Comparison of ENCODE assay signal across 10 mouse cellular contexts in genomic region chr7:45921950-45922600, GRCm38 (mm10). TPM values are rescaled to one million over a fixed set of nuclear protein-coding genes. Genes with fewer than 3 reads are reported as not detected.
DNase-seq lines count a peak whose midpoint lies in the region; ATAC-seq and TF ChIP-seq lines count a peak whose summit lies in the region.
"Had no signal": no experiment of that assay in that cellular context is flagged by ENCODE, and none has a peak within 500 bp of the region (broad histone marks: within the 10 kb centered on the region; RNA-seq: fewer than 3 reads in every experiment).

No protein-coding gene starts in this region.

- no peaks in the 10 kb centered on the region; the same call in 1 of the 2 replicates for H3K36me3 ChIP-seq in kidney, embryonic 14.5 days (ENCODE audit: control insufficient read depth, insufficient read depth, low read length)
- no peaks in the 10 kb centered on the region for H3K36me3 ChIP-seq in ES-E14 (ENCODE audit: control insufficient read depth, insufficient read depth, low read length, poor library complexity, severe bottlenecking)
- H3K36me3 ChIP-seq in midbrain, embryonic 12.5 days = no peaks in the 10 kb centered on the region

- H3K9ac ChIP-seq in kidney, embryonic 14.5 days (ENCODE audit: low read depth, low read length) = no peak overlapping the region
- peak overlapping the region; percentile 53; the same call in 1 of the 2 replicates for H3K9ac ChIP-seq in ES-E14 (ENCODE audit: insufficient read depth, low read depth, low read length, poor library complexity, severe bottlenecking)
- H3K9ac ChIP-seq in midbrain, embryonic 12.5 days (replicated peaks) = no peak overlapping the region

- WGBS in kidney, embryonic 14.5 days = 81% methylated on average over 12 of the region's 12 CpGs
- 89% methylated on average over 12 of the region's 12 CpGs for WGBS in midbrain, embryonic 12.5 days

- H3K27ac ChIP-seq in kidney, embryonic 14.5 days (ENCODE audit: low read depth, low read length) = peak overlapping the region; percentile 90
- H3K27ac ChIP-seq in ES-E14 (ENCODE audit: insufficient read depth, low read depth, low read length, poor library complexity, severe bottlenecking) = no peak overlapping the region
- H3K27ac ChIP-seq in midbrain, embryonic 12.5 days (replicated peaks) = peak overlapping the region; percentile 73; the same call in 1 of the 2 replicates

- no peaks in the 10 kb centered on the region for H3K27me3 ChIP-seq in kidney, embryonic 14.5 days (ENCODE audit: control insufficient read depth, insufficient read depth, low read length)
- peaks cover 13% of the 10 kb centered on the region for H3K27me3 ChIP-seq in midbrain, embryonic 12.5 days
- H3K27me3 ChIP-seq: Patski had no signal

- peaks cover 52% of the 10 kb centered on the region for H3K4me1 ChIP-seq in kidney, embryonic 14.5 days (ENCODE audit: control insufficient read depth, insufficient read depth, low read length)
- peaks cover 8 to 28% of the 10 kb centered on the region in 2 experiments; a peak in 3 of 4 replicates for H3K4me1 ChIP-seq in ES-E14 (ENCODE audit: control insufficient read depth in 2 of 2, insufficient read depth in 2 of 2, low read length in 2 of 2, poor library complexity in 1 of 2)
- H3K4me1 ChIP-seq in midbrain, embryonic 12.5 days = peaks cover 14% of the 10 kb centered on the region

- no peak for DNase-seq in kidney, postnatal 25 days
- DNase-seq in ES-E14 (ENCODE audit: low read depth, low spot score) = no peak
- DNase-seq in heart, postnatal 10 days = peak; percentile 15 to 25
- no peak for DNase-seq in embryo, embryonic 10 days (ENCODE audit: low spot score)
- DNase-seq in ovary, postnatal 10 days (ENCODE audit: low spot score) = no peak
- DNase-seq in cerebellum, adult 8-10 months = no peak

- no peak overlapping the region for H3K4me3 ChIP-seq in kidney, embryonic 14.5 days (ENCODE audit: low read length)
- H3K4me3 ChIP-seq in ES-E14 (ENCODE audit: insufficient read depth in 1 of 2, low read depth in 1 of 2, low read length in 2 of 2, poor library complexity in 1 of 2, severe bottlenecking in 1 of 2) = no peak overlapping the region
- no peak overlapping the region for H3K4me3 ChIP-seq in midbrain, embryonic 12.5 days

- H3K4me2 ChIP-seq in kidney, embryonic 14.5 days (replicated peaks; ENCODE audit: low read depth, low read length) = peak overlapping the region; percentile 68
- peak overlapping the region; percentile 63; the same call in 1 of the 2 replicates for H3K4me2 ChIP-seq in midbrain, embryonic 12.5 days (replicated peaks)

- in situ Hi-C loops in ES-E14 (cut with MboI; ENCODE audit: low sequenced_read_pairs in 2 of 2, unreplicated experiment in 2 of 2) = loop anchor here in 1 of 2 experiments (10.0 kb wide), 1 partner anchor 177 kb away; no protein-coding TSS in a partner anchor

- ATAC-seq in kidney, embryonic 14.5 days (ENCODE audit: low FRiP score, low TSS enrichment) = no peak
- ATAC-seq in midbrain, embryonic 12.5 days (ENCODE audit: low FRiP score, low read depth) = no peak
- ATAC-seq: Patski had no signal

- H3K9me3 ChIP-seq in kidney, embryonic 14.5 days (ENCODE audit: control insufficient read depth, low read length) = 0 out of 2 replicates have a peak, but pooled peaks cover 4% of the 10 kb centered on the region
- H3K9me3 ChIP-seq in ES-E14 (ENCODE audit: control insufficient read depth, insufficient read depth, low read depth, low read length) = no peaks in the 10 kb centered on the region
- no peaks in the 10 kb centered on the region for H3K9me3 ChIP-seq in midbrain, embryonic 12.5 days

- intact Hi-C loops in heart, postnatal 10 days (cut with DNase I) = loop anchor here (5.0 kb wide), 2 partner anchors 205 to 1620 kb away; partner anchors contain the start of genes Rpl18 and Sphk2

TF ChIP-seq in ES-E14, 5 proteins besides CTCF, POLR2A, EP300 and RAD21:
- no peak for TF ChIP-seq ZC3H11A (IDR thresholded peaks at IDR 0.05; ENCODE audit: borderline replicate concordance, low read depth, low read length)
- no peak for TF ChIP-seq ZNF384 (IDR thresholded peaks at IDR 0.05; ENCODE audit: low read depth, low read length)
- no peak for TF ChIP-seq CHD2 (IDR thresholded peaks at IDR 0.05; ENCODE audit: low read depth, low read length)
- TF ChIP-seq HCFC1 (IDR thresholded peaks at IDR 0.05; ENCODE audit: borderline replicate concordance, insufficient read depth, low read length) = no peak
- TF ChIP-seq MAFK (IDR thresholded peaks at IDR 0.05; ENCODE audit: insufficient read depth, low read depth, low read length) = no peak

RNA-seq across cellular contexts. Expression of gene Emp3, which starts 0.9 kb away (rescaled TPM):
- 171 and 182 TPM in 2 replicates for polyA plus RNA-seq in kidney, embryonic 14.5 days (2014; fragmentation: Nextera tagmentation; extraction: Ambion mirVana)
- 43.8 and 56.5 TPM in 2 replicates for total RNA-seq in ES-E14 (2012; rRNA removed)
- total RNA-seq in heart, postnatal 10 days (2021) = 10 to 100 TPM; 37.0 to 44.5 TPM
- polyA plus RNA-seq in midbrain, embryonic 12.5 days (2016; fragmentation: Nextera tagmentation; extraction: Ambion mirVana) = 33.9 and 46.5 TPM in 2 replicates

RNA-seq across cellular contexts. Expression of gene Ccdc114, which starts 1.8 kb away (rescaled TPM):
- 8.0 and 10.0 TPM in 2 replicates for polyA plus RNA-seq in kidney, embryonic 14.5 days (2014; fragmentation: Nextera tagmentation; extraction: Ambion mirVana)
- 7.7 and 12.5 TPM in 2 replicates for total RNA-seq in ES-E14 (2012; rRNA removed)
- total RNA-seq in heart, postnatal 10 days (2021) = 1 to 10 TPM in 1 of 2 experiments, under 1 TPM in 1; 0.96 to 2.0 TPM
- polyA plus RNA-seq in midbrain, embryonic 12.5 days (2016; fragmentation: Nextera tagmentation; extraction: Ambion mirVana) = 2.2 and 3.4 TPM in 2 replicates

RNA-seq across cellular contexts. Expression of gene Tmem143, which starts 25.3 kb away (rescaled TPM):
- polyA plus RNA-seq in kidney, embryonic 14.5 days (2014; fragmentation: Nextera tagmentation; extraction: Ambion mirVana) = 4.5 and 5.0 TPM in 2 replicates
- 26.0 and 34.8 TPM in 2 replicates for total RNA-seq in ES-E14 (2012; rRNA removed)
- 10 to 100 TPM; 56.8 to 58.7 TPM for total RNA-seq in heart, postnatal 10 days (2021)
- polyA plus RNA-seq in midbrain, embryonic 12.5 days (2016; fragmentation: Nextera tagmentation; extraction: Ambion mirVana) = 4.4 and 4.9 TPM in 2 replicates

RNA-seq across cellular contexts. Expression of gene Syngr4, which starts 25.6 kb away (rescaled TPM):
- 0.90 and 2.1 TPM in 2 replicates for polyA plus RNA-seq in kidney, embryonic 14.5 days (2014; fragmentation: Nextera tagmentation; extraction: Ambion mirVana)
- 0.74 TPM in 1 of 2 replicates, not detected in the other for total RNA-seq in ES-E14 (2012; rRNA removed)
- total RNA-seq in heart, postnatal 10 days (2021) = under 1 TPM in 1 of 2 experiments, not detected in 1; 0.37 TPM
- 0.34 and 0.42 TPM in 2 replicates for polyA plus RNA-seq in midbrain, embryonic 12.5 days (2016; fragmentation: Nextera tagmentation; extraction: Ambion mirVana)
- total RNA-seq: gastrocnemius, adult 8-10 months had no signal

RNA-seq across cellular contexts. Expression of gene Grin2d, which starts 43.9 kb away (rescaled TPM):
- polyA plus RNA-seq in kidney, embryonic 14.5 days (2014; fragmentation: Nextera tagmentation; extraction: Ambion mirVana) = 0.28 and 0.37 TPM in 2 replicates
- 0.67 and 0.90 TPM in 2 replicates for total RNA-seq in ES-E14 (2012; rRNA removed)
- total RNA-seq in heart, postnatal 10 days (2021) = under 1 TPM; 0.55 to 0.77 TPM
- 0.60 and 1.0 TPM in 2 replicates for polyA plus RNA-seq in midbrain, embryonic 12.5 days (2016; fragmentation: Nextera tagmentation; extraction: Ambion mirVana)

Comparison
In these comparisons a context has a peak if more than half of its experiments do, and no peak if none do; other contexts are left out.
1. DNase-seq: peak in heart, postnatal 10 days (2 of 2); none in kidney, postnatal 25 days (0 of 2), ES-E14 (single experiment), embryo, embryonic 10 days (single experiment), ovary, postnatal 10 days (single experiment) and cerebellum, adult 8-10 months (single experiment).